Mouse (Mus musculus): ENCODE data around the gene Myoz2.

- TF ChIP-seq CTCF (IDR thresholded peaks at IDR 0.05 in 2 of 3, conservative IDR thresholded peaks at IDR 0.05 in 1 of 3; ENCODE audit: control insufficient read depth in 1 of 3, insufficient read depth in 1 of 3, low read depth in 2 of 3, low read length in 3 of 3, poor library complexity in 1 of 3, severe bottlenecking in 1 of 3) (no peak), MYC (IDR thresholded peaks at IDR 0.05; ENCODE audit: low read depth, low read length) (no peak), SMC3 (IDR thresholded peaks at IDR 0.05; ENCODE audit: low read depth, low read length) (no peak), USF2 (IDR thresholded peaks at IDR 0.05; ENCODE audit: borderline replicate concordance in 1 of 2, insufficient read depth in 1 of 2, low read depth in 1 of 2, low read length in 2 of 2) (no peak), MEF2A (IDR thresholded peaks at IDR 0.05; ENCODE audit: extremely low read depth, insufficient replicate concordance, low read depth, low read length, poor library complexity, severe bottlenecking) (no peak), TCF12 (IDR thresholded peaks at IDR 0.05; ENCODE audit: low read depth, low read length) (no peak)
These were observed 45.4 kb upstream of the Myoz2 start for GRCm38 (mm10) chr3:123080017-123080725.

All from MEL (cell line).